Mouse (Mus musculus): ENCODE data around the gene Mbd4.

DNA sequence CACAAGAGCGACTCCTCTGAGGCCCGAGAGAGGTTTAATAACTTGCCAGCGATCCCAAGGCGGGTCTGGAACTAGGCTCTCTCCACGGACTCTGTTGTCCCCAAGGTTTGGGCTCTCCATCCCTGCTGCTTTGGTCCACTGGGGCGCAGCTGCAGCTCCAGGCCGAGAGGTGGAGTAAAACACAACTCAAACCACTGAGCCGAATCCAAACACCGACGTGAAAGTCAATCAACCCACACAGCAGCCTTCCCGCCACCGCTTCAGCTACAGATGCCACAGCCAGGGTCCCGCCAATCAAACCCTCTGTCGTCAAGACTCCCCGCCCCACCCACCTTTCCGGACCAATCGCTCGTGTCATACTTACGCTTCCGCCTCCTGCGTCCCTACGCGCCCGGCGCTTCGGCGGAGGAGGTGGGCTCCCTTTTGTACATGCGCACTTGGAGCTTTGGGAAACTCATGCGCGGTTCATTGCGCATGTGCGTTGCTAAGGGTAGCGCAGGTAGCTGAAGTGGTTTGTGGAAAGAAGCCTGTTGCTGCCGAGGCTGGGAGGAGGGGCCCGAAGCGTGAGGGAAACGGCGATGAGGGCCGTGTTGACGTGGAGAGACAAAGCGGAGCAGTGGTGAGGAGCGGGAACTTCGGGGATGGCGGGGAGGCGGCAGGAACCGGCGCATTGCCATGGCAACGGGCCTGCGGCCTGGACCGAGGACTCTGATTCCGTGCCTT is at the start of gene Mbd4, which contains the start of gene Ift122:
- peak; percentile 81 for TF ChIP-seq MAX (IDR thresholded peaks at IDR 0.05; ENCODE audit: low read length)
- TF ChIP-seq EP300 (IDR thresholded peaks at IDR 0.05; ENCODE audit: low read depth in 1 of 2, low read length in 2 of 2), result no peak
- peak; percentile 69 for TF ChIP-seq NELFE (IDR thresholded peaks at IDR 0.05; ENCODE audit: low read depth, low read length)
- TF ChIP-seq E2F4 (IDR thresholded peaks at IDR 0.05; ENCODE audit: borderline replicate concordance, low read depth, low read length), result peak; percentile 97
- peak; percentile 92 for TF ChIP-seq ELF1 (IDR thresholded peaks at IDR 0.05; ENCODE audit: low read depth, low read length)
- no peak for TF ChIP-seq TCF12 (IDR thresholded peaks at IDR 0.05; ENCODE audit: low read depth, low read length)
- peak in 2 of 3 experiments; percentile 36 to 43; a peak in 4 of 6 replicates for TF ChIP-seq CTCF (IDR thresholded peaks at IDR 0.05 in 2 of 3, conservative IDR thresholded peaks at IDR 0.05 in 1 of 3; ENCODE audit: control insufficient read depth in 1 of 3, insufficient read depth in 1 of 3, low read depth in 2 of 3, low read length in 3 of 3, poor library complexity in 1 of 3, severe bottlenecking in 1 of 3)
- peak; percentile 48 to 88 for TF ChIP-seq POLR2A (IDR thresholded peaks at IDR 0.05; ENCODE audit: control insufficient read depth in 1 of 2, insufficient read depth in 1 of 2, low read depth in 1 of 2, low read length in 2 of 2, poor library complexity in 1 of 2)
- TF ChIP-seq MAFK (IDR thresholded peaks at IDR 0.05; ENCODE audit: borderline replicate concordance, low read depth, low read length), result no peak
- TF ChIP-seq TAL1 (IDR thresholded peaks at IDR 0.05; ENCODE audit: low read length), result no peak
